Mouse (Mus musculus) lung, embryonic 14.5 days (tissue): ENCODE data around the gene Sohlh2. TPM values are rescaled to one million over a fixed set of nuclear protein-coding genes. Genes with fewer than 3 reads are reported as not detected.
"Not testable (repeated sequence)": the region's sequence is repeated elsewhere in the genome, so short reads cannot be mapped to it uniquely, and the experiment has no call there.

Experiments
- ATAC-seq: fragments of 200-750 bp; cut with Nextera tagmentation; 2 replicates; pipeline ENCODE4 v1.8.0; 2017; ENCODE audit warnings: mild to moderate bottlenecking, moderate TSS enrichment, moderate library complexity; ENCODE audit not compliant: insufficient read depth
- DNase-seq: peaks from one replicate; pipeline ENCODE4 v3.0.0-alpha.2; 2015
- H3K27ac ChIP-seq: fragments of 300-500 bp; sonication (generic); 2 replicates; pipeline ENCODE4 v1.5.1; 2014; ENCODE audit warnings: low read depth, mild to moderate bottlenecking, moderate library complexity
- H3K27me3 ChIP-seq: fragments of 300-500 bp; sonication (generic); 2 replicates; pipeline ENCODE4 v1.6.1; 2014; ENCODE audit warnings: low read length, control low read depth; ENCODE audit not compliant: insufficient read depth
- H3K36me3 ChIP-seq: fragments of 300-500 bp; sonication (generic); 2 replicates; pipeline ENCODE4 v1.6.1; 2014; ENCODE audit warnings: control low read depth; ENCODE audit not compliant: insufficient read depth
- H3K4me1 ChIP-seq: fragments of 300-500 bp; sonication (generic); 2 replicates; pipeline ENCODE4 v1.6.1; 2014; ENCODE audit warnings: antibody characterized with exemption, control low read depth; ENCODE audit not compliant: insufficient read depth
- H3K4me2 ChIP-seq: fragments of 300-500 bp; sonication (generic); 2 replicates; pipeline ENCODE4 v1.6.1; 2014; ENCODE audit warnings: mild to moderate bottlenecking
- H3K4me3 ChIP-seq: fragments of 300-500 bp; sonication (generic); 2 replicates; pipeline ENCODE4 v1.5.1; 2014; ENCODE audit warnings: low read depth, low read length
- H3K9ac ChIP-seq: fragments of 300-500 bp; sonication (generic); 2 replicates; pipeline ENCODE4 v1.6.1; 2014
- H3K9me3 ChIP-seq: fragments of 300-500 bp; sonication (generic); 2 replicates; pipeline ENCODE4 v1.6.1; 2016; ENCODE audit warnings: low read depth, low read length, control low read depth
- CTCF ChIP-seq: IDR thresholded peaks from 2 replicates; pipeline ENCODE4 v1.5.1; 2016; ENCODE audit warnings: antibody characterized with exemption, low read depth
- WGBS: fragments of 180-500 bp; shearing (Covaris S2); extraction: QIAGEN DNeasy Blood & Tissue Kit; methylation state at CpG from one replicate; pipeline ENCODE4 v1.1.7; 2014; 5-methylcytosine and 5-hydroxymethylcytosine counted together
- polyA plus RNA-seq: library from polyadenylated mRNA; unstranded; fragments of >200 nt; fragmentation: Nextera tagmentation; extraction: Ambion mirVana; gene quantifications from 2 replicates; pipeline ENCODE4 v1.2.1, GENCODE M21; 2014

Gene Sohlh2
- polyA plus RNA-seq, 1 experiment from 2014 or later, result not detected

- DNase-seq (no peak), ATAC-seq (no peak)
- no peaks in the 10 kb centered on the region for H3K36me3 ChIP-seq
- TF ChIP-seq CTCF, result no peak
- no peak overlapping the region for H3K4me3 ChIP-seq
- WGBS, result 38% methylated on average over 6 of the region's 6 CpGs
- no peak overlapping the region for H3K27ac ChIP-seq
- H3K4me2 ChIP-seq, result no peak overlapping the region
- no peak overlapping the region for H3K9ac ChIP-seq
- H3K9me3 ChIP-seq, result no peaks in the 10 kb centered on the region
- no peaks in the 10 kb centered on the region for H3K27me3 ChIP-seq
- H3K4me1 ChIP-seq, result no peaks in the 10 kb centered on the region
These were observed 4.6 kb upstream of the Sohlh2 start for GRCm38 (mm10) chr3:55177271-55177670.

GRCm38 (mm10) chr3:55191668-55192067, 9.8 kb downstream of the Sohlh2 start:
- TF ChIP-seq CTCF, result no peak
- Histone ChIP-seq H3K4me3 (no peak overlapping the region), H3K4me2 (no peak overlapping the region), H3K4me1 (no peaks in the 10 kb centered on the region), H3K9ac (no peak overlapping the region), H3K9me3 (no peaks in the 10 kb centered on the region), H3K27me3 (no peaks in the 10 kb centered on the region), H3K36me3 (no peaks in the 10 kb centered on the region), H3K27ac (no peak overlapping the region)
- ATAC-seq, result no peak
- no peak for DNase-seq
- WGBS, result 52% methylated on average over 4 of the region's 4 CpGs

- WGBS, result 62% methylated on average over 2 of the region's 2 CpGs
- Histone ChIP-seq H3K27me3 (no peaks in the 10 kb centered on the region), H3K4me1 (no peaks in the 10 kb centered on the region), H3K9me3 (no peaks in the 10 kb centered on the region), H3K36me3 (no peaks in the 10 kb centered on the region), H3K4me2 (no peak overlapping the region), H3K9ac (no peak overlapping the region), H3K27ac (no peak overlapping the region), H3K4me3 (no peak overlapping the region)
- ATAC-seq (no peak), DNase-seq (no peak)
- no peak for TF ChIP-seq CTCF
These were observed 11.5 kb downstream of the Sohlh2 start for GRCm38 (mm10) chr3:55193351-55193750.

- Histone ChIP-seq H3K4me2 (no peak overlapping the region), H3K9ac (no peak overlapping the region), H3K9me3 (no peaks in the 10 kb centered on the region), H3K4me1 (no peaks in the 10 kb centered on the region), H3K27ac (no peak overlapping the region), H3K4me3 (no peak overlapping the region), H3K27me3 (no peaks in the 10 kb centered on the region), H3K36me3 (no peaks in the 10 kb centered on the region)
- no peak for DNase-seq
- ATAC-seq, result no peak
- WGBS, result 71% methylated on average over 8 of the region's 8 CpGs
- TF ChIP-seq CTCF, result no peak
These were observed 13.0 kb downstream of the Sohlh2 start for GRCm38 (mm10) chr3:55194792-55195191.

GRCm38 (mm10) chr3:55195581-55196327, 13.9 kb downstream of the Sohlh2 start:
- H3K9me3 ChIP-seq, result no peaks in the 10 kb centered on the region
- no peak overlapping the region for H3K27ac ChIP-seq
- 47% methylated on average over 5 of the region's 5 CpGs for WGBS
- H3K36me3 ChIP-seq, result no peaks in the 10 kb centered on the region
- TF ChIP-seq CTCF, result no peak
- ATAC-seq, result peak; percentile 56; the same call in 1 of the 2 replicates
- H3K9ac ChIP-seq, result no peak overlapping the region
- no peaks in the 10 kb centered on the region for H3K27me3 ChIP-seq
- no peaks in the 10 kb centered on the region for H3K4me1 ChIP-seq
- no peak overlapping the region for H3K4me3 ChIP-seq
- peak; percentile 80 for DNase-seq
- no peak overlapping the region for H3K4me2 ChIP-seq

- Histone ChIP-seq H3K4me2 (no peak overlapping the region), H3K4me1 (no peaks in the 10 kb centered on the region), H3K9me3 (no peaks in the 10 kb centered on the region), H3K4me3 (no peak overlapping the region), H3K9ac (no peak overlapping the region), H3K27ac (no peak overlapping the region), H3K36me3 (no peaks in the 10 kb centered on the region), H3K27me3 (no peaks in the 10 kb centered on the region)
- no peak for DNase-seq
- no peak for ATAC-seq
- no peak for TF ChIP-seq CTCF
- WGBS, result 68% methylated on average over 2 of the region's 2 CpGs
These were observed 14.5 kb downstream of the Sohlh2 start for GRCm38 (mm10) chr3:55196328-55196710.

- not testable (repeated sequence) for H3K4me3 ChIP-seq, H3K36me3 ChIP-seq, DNase-seq, H3K27ac ChIP-seq, H3K9ac ChIP-seq, H3K27me3 ChIP-seq, H3K9me3 ChIP-seq, ATAC-seq, H3K4me1 ChIP-seq, H3K4me2 ChIP-seq
- WGBS, result 92% methylated on average over 11 of the region's 11 CpGs
These were observed 21.8 kb downstream of the Sohlh2 start for GRCm38 (mm10) chr3:55203621-55204020.
